Mouse (Mus musculus) liver, adult 2 months (tissue): ENCODE results near the gene Coro2b. TPM values are rescaled to one million over a fixed set of nuclear protein-coding genes. Genes with fewer than 3 reads are reported as not detected.

ENCODE experiments used
- DNase-seq: peaks from one replicate; pipeline ENCODE4 v3.0.0-alpha.2; 2011; ENCODE audit warnings: low read depth, low spot score; ENCODE audit errors: extremely low read depth
- H3K27ac ChIP-seq: fragments of 200-500 bp; replicated peaks from 2 replicates; pipeline ENCODE4 v1.5.1; 2012; ENCODE audit warnings: low read depth, mild to moderate bottlenecking, control low read depth, inconsistent platforms, low read length; ENCODE audit not compliant: insufficient read depth
- H3K27me3 ChIP-seq: fragments of 200-500 bp; 2 replicates; pipeline ENCODE4 v1.6.1; 2012; ENCODE audit warnings: mild to moderate bottlenecking, moderate library complexity, low read length, inconsistent platforms; ENCODE audit not compliant: control insufficient read depth, insufficient read depth
- H3K36me3 ChIP-seq: fragments of 200-500 bp; 2 replicates; pipeline ENCODE4 v1.6.1; 2012; ENCODE audit warnings: low read length, inconsistent platforms; ENCODE audit not compliant: control insufficient read depth, insufficient read depth
- H3K4me1 ChIP-seq: fragments of 200-500 bp; 2 replicates; pipeline ENCODE4 v1.6.1; 2011; ENCODE audit warnings: low read length; ENCODE audit not compliant: control insufficient read depth, insufficient read depth
- H3K4me3 ChIP-seq: fragments of 200-500 bp; 2 replicates; pipeline ENCODE4 v1.5.1; 2011; ENCODE audit warnings: low read depth, mild to moderate bottlenecking, control low read depth, low read length, moderate library complexity; ENCODE audit not compliant: insufficient read depth
- H3K79me2 ChIP-seq: fragments of 200-500 bp; 2 replicates; pipeline ENCODE4 v1.6.1; 2012; ENCODE audit warnings: inconsistent platforms, mild to moderate bottlenecking, low read length, moderate library complexity; ENCODE audit not compliant: control insufficient read depth, insufficient read depth
- H3K9ac ChIP-seq: fragments of 200-500 bp; 2 replicates; pipeline ENCODE4 v1.6.1; 2012; ENCODE audit warnings: low read depth, mild to moderate bottlenecking, control low read depth, inconsistent platforms, low read length
- CTCF ChIP-seq: fragments of 200-500 bp; IDR thresholded peaks from 2 replicates; pipeline ENCODE4 v1.5.1; 2011; ENCODE audit warnings: low read depth, low read length, control low read depth
- POLR2A ChIP-seq: fragments of 200-500 bp; IDR thresholded peaks from 2 replicates; pipeline ENCODE4 v1.6.1; 2011; ENCODE audit warnings: low read length, control low read depth; ENCODE audit not compliant: insufficient read depth; ENCODE audit errors: extremely low read depth
- WGBS: fragments of 180-500 bp; shearing (Covaris S2); methylation state at CpG from one replicate; pipeline ENCODE4 v1.1.7; 2018; 5-methylcytosine and 5-hydroxymethylcytosine counted together
- polyA plus RNA-seq: library from polyadenylated mRNA; depleted of rRNA; stranded (reverse); fragments of >200 nt; gene quantifications from 2 replicates; pipeline ENCODE4 v1.2.3, GENCODE M21; 2012
- total RNA-seq: library from RNA; depleted of rRNA; stranded (reverse); fragments of >200 nt; gene quantifications from 2 replicates; pipeline ENCODE4 v1.2.3, GENCODE M21; 2014

Coro2b gene
- total and polyA plus RNA-seq, 2 experiments, result 1.5 to 2.7 TPM

DNA sequence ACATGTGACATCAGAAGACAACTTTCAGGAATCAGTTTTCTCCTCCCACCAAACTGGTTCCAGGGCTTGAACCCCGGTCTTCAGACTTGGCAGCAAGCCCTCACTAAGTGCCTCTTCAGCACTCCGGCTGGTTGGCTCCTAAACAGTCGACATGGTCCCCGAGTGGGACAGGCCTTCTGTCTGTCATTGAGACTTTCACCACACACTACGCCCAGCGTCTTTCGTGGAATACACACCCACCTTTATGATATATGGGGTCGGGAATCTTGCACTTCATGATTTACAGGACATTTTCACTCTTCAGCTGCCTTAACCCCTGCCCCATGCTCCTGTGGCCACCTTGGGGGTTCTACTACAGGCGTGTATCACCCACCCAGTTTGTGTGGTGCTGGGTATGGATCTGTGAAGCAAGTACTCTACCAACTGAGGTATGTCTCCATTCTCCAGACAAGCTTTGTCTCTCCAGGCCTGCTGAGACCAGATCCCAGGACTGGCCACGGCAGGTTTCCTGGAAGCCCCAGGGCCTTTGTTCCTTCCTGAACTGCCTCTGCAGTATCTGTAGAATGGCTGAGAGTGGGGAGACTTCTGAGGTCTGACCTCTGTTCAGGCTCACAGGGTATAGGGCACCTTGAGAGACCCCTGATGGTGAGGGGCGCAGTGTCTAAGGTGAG is 70.0 kb downstream of the Coro2b start:
- Histone ChIP-seq H3K4me3 (no peak overlapping the region), H3K9ac (no peak overlapping the region), H3K27ac (no peak overlapping the region), H3K36me3 (no peaks in the 10 kb centered on the region), H3K4me1 (peaks cover 2% of the 10 kb centered on the region), H3K79me2 (no peaks in the 10 kb centered on the region), H3K27me3 (no peaks in the 10 kb centered on the region)
- WGBS, result 87% methylated on average over 11 of the region's 11 CpGs
- no peak for TF ChIP-seq POLR2A
- TF ChIP-seq CTCF, result no peak
- no peak for DNase-seq

DNA sequence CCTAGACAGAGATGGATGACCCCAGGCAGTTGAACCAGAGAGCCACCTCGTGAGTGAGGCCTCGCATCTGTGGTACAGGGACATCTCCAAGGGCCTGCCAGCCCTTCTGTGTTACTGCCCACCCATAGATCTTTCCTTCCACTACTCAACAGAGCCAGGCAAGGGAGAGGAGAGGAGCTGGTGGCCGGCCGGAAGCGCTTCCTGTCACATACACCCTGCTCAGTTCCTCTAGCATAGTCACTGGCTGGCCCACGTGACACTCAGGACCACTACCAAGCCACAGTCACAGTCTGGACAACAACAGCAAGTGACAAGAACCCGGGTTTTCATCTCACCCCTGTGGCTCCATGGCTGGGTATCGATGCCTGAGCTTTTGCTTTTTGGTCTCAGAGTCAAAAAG is 70.8 kb downstream of the Coro2b start:
- H3K79me2 ChIP-seq, result no peaks in the 10 kb centered on the region
- no peak overlapping the region for H3K9ac ChIP-seq
- H3K27ac ChIP-seq, result no peak overlapping the region
- TF ChIP-seq CTCF (no peak), POLR2A (no peak)
- no peak for DNase-seq
- H3K4me1 ChIP-seq, result peaks cover 6% of the 10 kb centered on the region
- WGBS, result 81% methylated on average over 8 of the region's 8 CpGs
- no peaks in the 10 kb centered on the region for H3K36me3 ChIP-seq
- no peak overlapping the region for H3K4me3 ChIP-seq
- H3K27me3 ChIP-seq, result no peaks in the 10 kb centered on the region

DNA sequence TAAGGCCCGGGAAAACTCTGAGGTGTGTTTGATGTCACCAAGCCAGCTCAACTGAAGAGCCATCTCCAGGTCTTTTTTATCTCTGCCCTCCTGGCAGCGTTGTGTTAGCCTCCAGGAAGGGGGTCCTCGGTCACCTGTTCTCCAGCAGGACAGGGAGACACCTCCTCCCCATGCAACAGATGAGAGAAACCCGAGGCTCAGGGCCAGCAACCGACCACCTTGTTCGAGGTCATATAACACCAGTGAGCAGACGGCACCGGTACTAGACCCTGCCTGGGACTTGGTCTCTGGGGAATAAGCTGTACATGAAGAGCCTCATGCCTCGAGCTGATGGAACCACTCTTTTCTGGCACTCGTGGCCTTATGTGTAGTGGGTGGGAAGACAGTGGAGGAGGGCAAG is 72.1 kb downstream of the Coro2b start:
- H3K4me1 ChIP-seq, result peaks cover 6% of the 10 kb centered on the region
- no peak overlapping the region for H3K9ac ChIP-seq
- H3K27me3 ChIP-seq, result no peaks in the 10 kb centered on the region
- 87% methylated on average over 10 of the region's 10 CpGs for WGBS
- TF ChIP-seq POLR2A (no peak), CTCF (no peak)
- H3K79me2 ChIP-seq, result no peaks in the 10 kb centered on the region
- H3K36me3 ChIP-seq, result no peaks in the 10 kb centered on the region
- no peak overlapping the region for H3K27ac ChIP-seq
- DNase-seq, result no peak
- H3K4me3 ChIP-seq, result no peak overlapping the region

DNA sequence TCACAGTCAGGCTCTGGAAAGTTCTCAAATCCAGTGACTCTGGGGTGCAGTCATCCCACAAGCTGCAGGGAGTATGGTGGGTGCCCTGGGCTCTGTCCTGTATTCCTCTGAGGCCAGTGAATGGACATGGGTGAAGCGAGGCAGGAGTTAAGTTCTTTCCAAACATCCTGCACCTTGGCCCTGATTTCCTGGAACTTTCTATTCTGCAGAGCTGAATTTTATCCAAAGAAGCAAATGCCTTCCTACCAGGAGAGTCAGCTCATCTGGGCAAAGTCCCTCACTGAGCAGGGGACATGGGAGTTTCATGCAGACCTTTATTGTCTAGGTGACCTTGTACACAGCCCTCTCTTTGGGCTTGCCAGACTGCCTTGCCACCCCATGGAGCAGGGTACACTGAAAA is 75.1 kb downstream of the Coro2b start:
- TF ChIP-seq CTCF, result no peak
- TF ChIP-seq POLR2A, result no peak
- no peak overlapping the region for H3K4me3 ChIP-seq
- H3K36me3 ChIP-seq, result no peaks in the 10 kb centered on the region
- H3K27me3 ChIP-seq, result no peaks in the 10 kb centered on the region
- H3K27ac ChIP-seq, result no peak overlapping the region
- WGBS, result 44% methylated on average over 1 of the region's 1 CpGs
- peaks cover 6% of the 10 kb centered on the region for H3K4me1 ChIP-seq
- DNase-seq, result peak; percentile 79
- no peak overlapping the region for H3K9ac ChIP-seq
- no peaks in the 10 kb centered on the region for H3K79me2 ChIP-seq

DNA sequence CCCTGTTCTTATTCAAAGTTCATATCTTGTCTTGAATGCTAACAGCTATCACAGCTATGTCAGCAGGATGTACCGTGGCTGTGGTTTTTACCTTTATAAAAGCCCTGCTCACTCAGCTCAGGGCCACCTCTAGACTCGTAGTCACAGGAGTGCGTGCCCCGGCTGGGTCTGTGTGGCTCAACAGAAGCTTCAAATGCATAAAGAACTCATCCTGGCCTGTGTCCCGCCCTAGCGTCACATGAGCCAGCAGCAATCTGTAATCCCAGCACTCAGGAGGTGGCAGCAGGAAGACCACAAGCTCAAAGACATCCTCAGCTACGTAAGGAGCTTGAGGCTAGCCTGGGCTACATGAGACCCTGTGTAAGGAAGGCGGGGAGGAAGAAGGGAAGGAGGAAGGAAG is 75.7 kb downstream of the Coro2b start:
- H3K4me3 ChIP-seq, result no peak overlapping the region
- no peak overlapping the region for H3K9ac ChIP-seq
- peaks cover 7% of the 10 kb centered on the region for H3K4me1 ChIP-seq
- no peaks in the 10 kb centered on the region for H3K79me2 ChIP-seq
- TF ChIP-seq POLR2A, result no peak
- no peak for TF ChIP-seq CTCF
- no peaks in the 10 kb centered on the region for H3K27me3 ChIP-seq
- no peaks in the 10 kb centered on the region for H3K36me3 ChIP-seq
- DNase-seq, result no peak
- 84% methylated on average over 8 of the region's 8 CpGs for WGBS
- H3K27ac ChIP-seq, result no peak overlapping the region

DNA sequence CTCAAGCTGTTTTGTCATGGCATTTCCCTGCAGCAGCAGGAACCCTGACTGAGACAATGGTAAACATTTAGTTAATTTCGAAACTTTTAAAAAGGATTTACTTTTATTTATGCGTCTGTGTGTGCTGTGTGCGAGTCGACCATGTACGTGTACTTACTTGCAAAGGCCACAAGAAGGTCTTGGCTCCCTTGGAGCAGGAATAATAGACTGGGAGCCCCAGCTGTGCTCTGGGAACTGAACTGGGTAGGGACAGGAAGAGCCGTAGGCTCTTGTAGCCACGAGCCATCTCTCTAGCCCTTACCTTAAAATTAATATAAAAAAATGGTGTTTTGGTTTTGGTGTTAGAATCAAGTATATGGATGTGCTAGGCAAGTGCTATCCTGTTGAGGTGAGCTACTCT is 76.8 kb downstream of the Coro2b start:
- Histone ChIP-seq H3K36me3 (no peaks in the 10 kb centered on the region), H3K4me1 (peaks cover 16% of the 10 kb centered on the region), H3K4me3 (no peak overlapping the region), H3K79me2 (no peaks in the 10 kb centered on the region), H3K27me3 (no peaks in the 10 kb centered on the region), H3K9ac (no peak overlapping the region), H3K27ac (no peak overlapping the region)
- TF ChIP-seq POLR2A (no peak), CTCF (no peak)
- no peak for DNase-seq
- WGBS, result 85% methylated on average over 7 of the region's 7 CpGs
